Mouse (Mus musculus) spleen, embryonic (tissue): Measurements from ENCODE around the gene G530012D18Rik.
"Not testable (repeated sequence)": the region's sequence is repeated elsewhere in the genome, so short reads cannot be mapped to it uniquely, and the experiment has no call there.

Experiments used
- CTCF ChIA-PET: fragments of 350-600 bp; sonication (Branson Sonifier 250); formaldehyde crosslinking; loops from one replicate; lab custom pipeline; 2022; lab: Charles Lee

G530012D18Rik gene

GRCm38 (mm10) chr1:85575376-85575775, at the start of gene G530012D18Rik:
Gene G530012D18Rik (plus strand): TSS chr1:85575676.
- CTCF ChIA-PET: not testable (repeated sequence)

- CTCF ChIA-PET: not testable (repeated sequence)
These were observed 49.1 kb upstream of the G530012D18Rik start for GRCm38 (mm10) chr1:85526401-85526800.

- CTCF ChIA-PET: not testable (repeated sequence)
These were observed 46.9 kb upstream of the G530012D18Rik start for GRCm38 (mm10) chr1:85528451-85529110.

GRCm38 (mm10) chr1:85543818-85544217, 31.7 kb upstream of the G530012D18Rik start:
- CTCF ChIA-PET: not testable (repeated sequence)

GRCm38 (mm10) chr1:85546442-85546841, 29.0 kb upstream of the G530012D18Rik start:
- CTCF ChIA-PET: not testable (repeated sequence)

GRCm38 (mm10) chr1:85555261-85555660, 20.2 kb upstream of the G530012D18Rik start:
- CTCF ChIA-PET: not testable (repeated sequence)

GRCm38 (mm10) chr1:85573554-85573953, 1.9 kb upstream of the G530012D18Rik start:
- CTCF ChIA-PET: not testable (repeated sequence)

GRCm38 (mm10) chr1:85578372-85579010, 3.0 kb downstream of the G530012D18Rik start:
- CTCF ChIA-PET: not testable (repeated sequence)

- CTCF ChIA-PET: not testable (repeated sequence)
These were observed 4.0 kb downstream of the G530012D18Rik start for GRCm38 (mm10) chr1:85579199-85580147.

GRCm38 (mm10) chr1:85580148-85580534, 4.7 kb downstream of the G530012D18Rik start:
- CTCF ChIA-PET: not testable (repeated sequence)

- CTCF ChIA-PET: not testable (repeated sequence)
These were observed 5.1 kb downstream of the G530012D18Rik start for GRCm38 (mm10) chr1:85580578-85580977.

- CTCF ChIA-PET: not testable (repeated sequence)
These were observed 6.0 kb downstream of the G530012D18Rik start for GRCm38 (mm10) chr1:85581518-85581917.

GRCm38 (mm10) chr1:85588697-85589096, 13.2 kb downstream of the G530012D18Rik start:
- CTCF ChIA-PET: not testable (repeated sequence)

- CTCF ChIA-PET: not testable (repeated sequence)
These were observed 17.1 kb downstream of the G530012D18Rik start for GRCm38 (mm10) chr1:85592526-85592925.

GRCm38 (mm10) chr1:85598271-85599012, 23.0 kb downstream of the G530012D18Rik start, which contains the start of gene Sp110:
Gene Sp110 (minus strand): TSS chr1:85598817.
- CTCF ChIA-PET: not testable (repeated sequence)

GRCm38 (mm10) chr1:85600078-85600477, 24.6 kb downstream of the G530012D18Rik start, which contains the start of gene Sp140:
Gene Sp140 (plus strand): TSS chr1:85600378.
- CTCF ChIA-PET: interaction anchor here (0.7 kb wide), 1 partner anchor 101 kb away, joined by 4 read pairs; no protein-coding TSS in a partner anchor

- CTCF ChIA-PET: not testable (repeated sequence)
These were observed 25.3 kb downstream of the G530012D18Rik start for GRCm38 (mm10) chr1:85600794-85601193.

- CTCF ChIA-PET: interaction anchor here (0.7 kb wide), 1 partner anchor 189 kb away, joined by 3 read pairs; no protein-coding TSS in a partner anchor
These were observed 28.9 kb downstream of the G530012D18Rik start for GRCm38 (mm10) chr1:85604341-85604740.

GRCm38 (mm10) chr1:85608361-85608760, 32.9 kb downstream of the G530012D18Rik start:
- CTCF ChIA-PET: not testable (repeated sequence)

- CTCF ChIA-PET: not testable (repeated sequence)
These were observed 35.1 kb downstream of the G530012D18Rik start for GRCm38 (mm10) chr1:85610581-85610980.

GRCm38 (mm10) chr1:85615096-85615495, 39.6 kb downstream of the G530012D18Rik start:
- CTCF ChIA-PET: not testable (repeated sequence)
